Mouse (Mus musculus) MEL (cell line): ENCODE measurements around the gene Tead3. TPM values are rescaled to one million over a fixed set of nuclear protein-coding genes. Genes with fewer than 3 reads are reported as not detected.

Source experiments
- DNase-seq: peaks from one replicate; pipeline ENCODE4 v3.0.0; 2011; ENCODE audit warnings: low read depth, low spot score
- H3K27ac ChIP-seq: 2 replicates; pipeline ENCODE4 v1.5.1; 2012; ENCODE audit warnings: low read depth, mild to moderate bottlenecking, control low read depth, low read length, moderate library complexity; ENCODE audit not compliant: control insufficient read depth
- H3K27me3 ChIP-seq, 2 experiments: fragments of 150-350 bp in 1 of 2; sonication (generic) in 1 of 2; 2 replicates each; pipeline ENCODE4 v1.6.1; 2012; ENCODE audit warnings: low read length in 2 of 2, mild to moderate bottlenecking in 2 of 2, improper control_type of control experiment in 1 of 2, moderate library complexity in 1 of 2; ENCODE audit not compliant: insufficient read depth in 2 of 2, control insufficient read depth in 1 of 2
- H3K36me3 ChIP-seq, 2 experiments: 2 replicates each; pipeline ENCODE4 v1.6.1; 2012 to 2014; ENCODE audit warnings: low read length in 2 of 2, improper control_type of control experiment in 1 of 2, inconsistent platforms in 1 of 2, mild to moderate bottlenecking in 1 of 2; ENCODE audit not compliant: insufficient read depth in 2 of 2, control insufficient read depth in 1 of 2
- H3K4me1 ChIP-seq, 2 experiments: fragments of 150-350 bp in 1 of 2; sonication (generic) in 1 of 2; 2 replicates each; pipeline ENCODE4 v1.6.1; 2012; ENCODE audit warnings: low read length in 2 of 2, improper control_type of control experiment in 1 of 2, mild to moderate bottlenecking in 1 of 2; ENCODE audit not compliant: insufficient read depth in 2 of 2, control insufficient read depth in 1 of 2
- H3K4me3 ChIP-seq, 2 experiments: fragments of 150-350 bp in 1 of 2; sonication (generic) in 1 of 2; 2 replicates each; pipeline ENCODE4 v1.5.1; 2012; ENCODE audit warnings: low read depth in 2 of 2, low read length in 2 of 2, mild to moderate bottlenecking in 2 of 2, moderate library complexity in 2 of 2, control low read depth in 1 of 2, improper control_type of control experiment in 1 of 2; ENCODE audit not compliant: control insufficient read depth in 1 of 2, insufficient read depth in 1 of 2
- H3K79me2 ChIP-seq: 2 replicates; pipeline ENCODE4 v1.6.1; 2012; ENCODE audit warnings: mild to moderate bottlenecking, low read length, moderate library complexity; ENCODE audit not compliant: control insufficient read depth, poor library complexity, insufficient read depth
- H3K9ac ChIP-seq: 2 replicates; pipeline ENCODE4 v1.6.1; 2012; ENCODE audit warnings: low read depth, mild to moderate bottlenecking, control low read depth, low read length, moderate library complexity; ENCODE audit not compliant: control insufficient read depth, poor library complexity, severe bottlenecking
- H3K9me3 ChIP-seq: fragments of 150-350 bp; sonication (generic); replicated peaks from 2 replicates; pipeline ENCODE4 v1.6.1; 2012; ENCODE audit warnings: mild to moderate bottlenecking, low read length, improper control_type of control experiment, moderate library complexity; ENCODE audit not compliant: insufficient read depth
- BHLHE40 ChIP-seq: IDR thresholded peaks from 2 replicates; pipeline ENCODE4 v1.6.1; 2012; ENCODE audit warnings: low read depth, mild to moderate bottlenecking, inconsistent platforms, low read length, improper control_type of control experiment, borderline replicate concordance
- CHD1 ChIP-seq: IDR thresholded peaks from 2 replicates; pipeline ENCODE4 v1.6.1; 2012; ENCODE audit warnings: low read depth, mild to moderate bottlenecking, inconsistent platforms, low read length, improper control_type of control experiment
- CHD2 ChIP-seq: IDR thresholded peaks from 2 replicates; pipeline ENCODE4 v1.6.1; 2011; ENCODE audit warnings: low read length, improper control_type of control experiment
- ELF1 ChIP-seq: IDR thresholded peaks from 2 replicates; pipeline ENCODE4 v1.6.1; 2014; ENCODE audit warnings: low read depth, mild to moderate bottlenecking, inconsistent platforms, low read length, improper control_type of control experiment, moderate library complexity
- ETS1 ChIP-seq: IDR thresholded peaks from 2 replicates; pipeline ENCODE4 v1.6.1; 2012; ENCODE audit warnings: low read depth, mild to moderate bottlenecking, inconsistent platforms, low read length, improper control_type of control experiment, moderate library complexity
- MAFK ChIP-seq: IDR thresholded peaks from 2 replicates; pipeline ENCODE4 v1.6.1; 2011; ENCODE audit warnings: low read depth, mild to moderate bottlenecking, low read length, improper control_type of control experiment, borderline replicate concordance
- MAZ ChIP-seq: IDR thresholded peaks from 2 replicates; pipeline ENCODE4 v1.6.1; 2012; ENCODE audit warnings: low read depth, mild to moderate bottlenecking, inconsistent platforms, low read length, improper control_type of control experiment
- MEF2A ChIP-seq: IDR thresholded peaks from 2 replicates; pipeline ENCODE4 v1.6.1; 2014; ENCODE audit warnings: low read depth, mild to moderate bottlenecking, inconsistent platforms, low read length, improper control_type of control experiment; ENCODE audit not compliant: poor library complexity, insufficient replicate concordance, severe bottlenecking; ENCODE audit errors: extremely low read depth
- MYC ChIP-seq: IDR thresholded peaks from 2 replicates; pipeline ENCODE4 v1.6.1; 2011; ENCODE audit warnings: low read depth, mild to moderate bottlenecking, low read length, improper control_type of control experiment, moderate library complexity
- SMC3 ChIP-seq: IDR thresholded peaks from 2 replicates; pipeline ENCODE4 v1.6.1; 2011; ENCODE audit warnings: low read depth, low read length, improper control_type of control experiment
- TCF12 ChIP-seq: IDR thresholded peaks from 2 replicates; pipeline ENCODE4 v1.6.1; 2014; ENCODE audit warnings: low read depth, mild to moderate bottlenecking, inconsistent platforms, low read length, improper control_type of control experiment, moderate library complexity
- USF2 ChIP-seq, 2 experiments: IDR thresholded peaks; 2 replicates each; pipeline ENCODE4 v1.6.1; 2011 to 2012; ENCODE audit warnings: improper control_type of control experiment in 2 of 2, low read length in 2 of 2, borderline replicate concordance in 1 of 2, inconsistent platforms in 1 of 2, low read depth in 1 of 2, mild to moderate bottlenecking in 1 of 2; ENCODE audit not compliant: insufficient read depth in 1 of 2
- ZKSCAN1 ChIP-seq: IDR thresholded peaks from 2 replicates; pipeline ENCODE4 v1.6.1; 2012; ENCODE audit warnings: low read depth, mild to moderate bottlenecking, inconsistent platforms, low read length, improper control_type of control experiment, moderate library complexity
- ZNF384 ChIP-seq: IDR thresholded peaks from 2 replicates; pipeline ENCODE4 v1.6.1; 2012; ENCODE audit warnings: low read depth, mild to moderate bottlenecking, inconsistent platforms, low read length, improper control_type of control experiment
- polyA plus RNA-seq, 2 experiments: library from polyadenylated mRNA; stranded (reverse) in 1 of 2; unstranded in 1 of 2; fragments of >175 nt in 1 of 2; fragments of >200 nt in 1 of 2; gene quantifications; 2 replicates each; pipeline versions ENCODE4 v1.2.1 to v1.2.4; 2012; ENCODE audit warnings: low replicate concordance in 2 of 2, low read depth in 1 of 2; ENCODE audit not compliant: insufficient read length in 2 of 2, insufficient read depth in 1 of 2, missing spikeins in 1 of 2
- total RNA-seq: library from RNA; depleted of rRNA; stranded (reverse); fragments of 300-350 nt; gene quantifications from 2 replicates; pipeline ENCODE4 v1.2.3, GENCODE M21; 2012

The Tead3 gene
- total and polyA plus RNA-seq, 3 experiments: 0.73 to 4.1 TPM; not detected in 1

DNA sequence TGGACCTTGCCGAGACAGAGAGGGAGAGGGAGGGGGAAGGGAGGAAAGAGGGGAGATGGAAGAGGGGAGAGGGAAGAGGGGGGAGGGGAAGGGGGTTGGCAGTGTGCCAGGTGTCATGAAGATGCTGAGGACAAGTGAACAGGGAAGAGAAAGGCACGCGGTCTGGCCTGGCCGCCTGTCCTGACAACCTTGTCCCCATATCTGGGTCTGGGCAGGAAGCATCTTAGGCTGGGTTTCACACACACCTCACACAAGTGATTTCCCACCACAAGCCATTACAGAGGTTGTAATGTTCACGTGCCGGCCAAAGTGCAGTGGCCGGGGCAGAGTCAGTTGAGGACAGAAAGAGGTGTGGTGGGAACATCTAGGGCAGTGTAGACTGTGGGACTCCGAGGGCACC is 63.0 kb downstream of the Tead3 start:
- H3K36me3 ChIP-seq: peaks cover 0 to 3% of the 10 kb centered on the region in 2 experiments; a peak in 1 of 4 replicates
- H3K9me3 ChIP-seq: no peaks in the 10 kb centered on the region
- H3K4me1 ChIP-seq: peaks cover 11 to 16% of the 10 kb centered on the region in 2 experiments
- H3K27ac ChIP-seq: no peak overlapping the region
- no peak overlapping the region for H3K9ac ChIP-seq
- no peaks in the 10 kb centered on the region for H3K27me3 ChIP-seq
- no peaks in the 10 kb centered on the region for H3K79me2 ChIP-seq
- H3K4me3 ChIP-seq: no peak overlapping the region
- TF ChIP-seq MAZ: no peak
- no peak for TF ChIP-seq ZKSCAN1
- TF ChIP-seq BHLHE40: no peak
- TF ChIP-seq ETS1: no peak
- TF ChIP-seq ZNF384: no peak
- no peak for TF ChIP-seq CHD1
- no peak for TF ChIP-seq ELF1
- TF ChIP-seq MAFK: no peak
- no peak for TF ChIP-seq SMC3
- no peak for TF ChIP-seq TCF12
- no peak for DNase-seq

DNA sequence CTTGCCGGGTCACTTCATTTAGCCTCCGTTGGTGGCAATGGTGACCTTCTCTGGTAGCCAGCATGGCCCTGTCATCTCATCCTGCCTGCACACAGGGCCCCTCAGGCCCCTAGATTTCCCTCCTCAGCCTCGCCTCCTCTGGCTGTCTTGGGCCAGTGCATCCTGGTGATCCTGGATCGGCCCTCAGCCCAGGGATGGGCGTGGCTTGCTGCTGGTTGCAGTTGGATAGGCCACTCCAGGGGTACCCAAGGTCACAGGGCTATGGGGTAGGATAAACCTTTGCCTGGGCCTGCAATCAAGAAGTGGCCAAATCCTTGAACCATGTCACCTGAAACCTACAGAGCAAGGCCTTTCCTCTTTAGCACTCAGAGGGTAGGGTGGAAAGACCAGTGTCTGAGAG is 63.7 kb downstream of the Tead3 start:
- Histone ChIP-seq H3K27ac (no peak overlapping the region), H3K9ac (no peak overlapping the region), H3K27me3 (no peaks in the 10 kb centered on the region), H3K79me2 (no peaks in the 10 kb centered on the region), H3K4me1 (peaks cover 11 to 16% of the 10 kb centered on the region in 2 experiments), H3K9me3 (no peaks in the 10 kb centered on the region), H3K36me3 (peaks cover 0 to 3% of the 10 kb centered on the region in 2 experiments; a peak in 1 of 4 replicates), H3K4me3 (no peak overlapping the region)
- TF ChIP-seq BHLHE40 (no peak), USF2 (IDR thresholded peaks at IDR 0.05; ENCODE audit: borderline replicate concordance in 1 of 2, insufficient read depth in 1 of 2, low read depth in 1 of 2, low read length in 2 of 2) (no peak), CHD2 (no peak), SMC3 (no peak), MEF2A (no peak), MYC (no peak)
- no peak for DNase-seq
